Mouse (Mus musculus): ENCODE measurements around the gene Thap12.

GRCm38 (mm10) chr7:98713661-98714060 is 10.8 kb downstream of the Thap12 start:
- TF ChIP-seq POLR2A (IDR thresholded peaks at IDR 0.05; ENCODE audit: control insufficient read depth, extremely low read depth, insufficient read depth, low read length, poor library complexity) (no peak), CTCF (IDR thresholded peaks at IDR 0.05; ENCODE audit: borderline replicate concordance, control insufficient read depth, extremely low read depth, insufficient read depth, low read length, poor library complexity) (no peak)

Data from thymus, adult 2 months (tissue).